Mouse (Mus musculus) spleen, adult 18-20 months (tissue): Measurements from ENCODE around the gene Zmiz1.

Source experiments
- DNase-seq, 2 experiments: peaks; one replicate each; pipeline ENCODE4 v3.0.0; 2022; ENCODE audit warnings: mixed read lengths in 2 of 2

Gene Zmiz1

DNA sequence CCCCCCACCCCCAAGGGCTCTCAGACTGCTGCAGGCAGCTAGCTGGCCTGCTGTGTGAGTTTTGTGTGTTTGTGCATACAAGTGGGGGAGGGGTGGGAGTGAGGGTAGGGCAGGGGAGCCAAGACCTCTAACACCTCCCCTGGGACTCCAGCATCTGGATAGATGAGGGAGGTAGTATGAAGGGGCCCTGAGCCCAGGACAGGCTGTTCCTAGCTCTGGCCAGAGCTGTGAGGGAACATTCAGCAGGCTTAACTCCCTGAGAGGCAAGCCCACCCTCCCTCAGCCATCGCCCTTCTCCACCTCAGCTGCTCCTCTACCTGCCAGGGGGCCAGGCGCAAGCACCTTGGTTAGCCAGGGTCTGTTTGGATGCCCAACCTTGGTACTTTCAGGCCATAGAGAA lies 249.9 kb downstream of the Zmiz1 start:
- no peak for DNase-seq

DNA sequence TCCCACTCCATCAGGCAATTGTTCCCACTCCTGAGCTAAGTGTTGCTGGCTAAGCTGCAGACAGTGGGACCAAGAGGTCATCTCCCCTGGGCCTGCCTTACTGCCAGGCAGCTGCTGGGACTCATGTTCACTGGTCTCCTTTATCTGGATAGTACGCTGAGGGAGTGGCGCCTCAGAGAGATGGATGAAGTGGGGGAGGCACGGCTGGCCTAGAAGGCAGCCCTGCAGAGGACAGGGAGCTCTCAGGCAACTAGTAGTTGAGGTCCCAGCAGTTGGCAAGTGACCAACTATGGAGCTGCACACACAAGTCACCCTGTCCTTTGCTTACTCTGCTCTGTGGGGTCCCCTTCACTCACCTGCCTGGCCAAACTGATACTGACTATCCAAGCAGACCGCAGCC lies 251.1 kb downstream of the Zmiz1 start:
- DNase-seq, result no peak

DNA sequence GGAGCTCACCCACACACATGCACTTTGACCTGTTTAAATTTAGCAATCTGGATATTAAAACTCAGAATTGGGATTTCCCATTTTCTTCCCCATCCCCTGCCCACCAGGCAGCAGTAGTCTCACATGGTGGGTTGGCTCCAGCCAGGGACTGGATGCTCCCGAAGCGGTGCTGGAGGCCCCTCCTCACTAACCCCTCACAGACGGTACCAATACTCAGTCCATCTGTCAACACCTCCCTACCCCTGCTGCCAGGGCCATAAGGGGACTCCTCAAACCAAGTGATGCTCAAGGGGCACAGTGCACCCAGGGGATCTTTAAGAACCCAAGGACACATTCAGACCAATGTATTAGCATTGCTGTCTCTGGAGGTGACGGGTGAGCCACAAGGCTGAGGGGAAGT lies 251.7 kb downstream of the Zmiz1 start:
- no peak for DNase-seq

DNA sequence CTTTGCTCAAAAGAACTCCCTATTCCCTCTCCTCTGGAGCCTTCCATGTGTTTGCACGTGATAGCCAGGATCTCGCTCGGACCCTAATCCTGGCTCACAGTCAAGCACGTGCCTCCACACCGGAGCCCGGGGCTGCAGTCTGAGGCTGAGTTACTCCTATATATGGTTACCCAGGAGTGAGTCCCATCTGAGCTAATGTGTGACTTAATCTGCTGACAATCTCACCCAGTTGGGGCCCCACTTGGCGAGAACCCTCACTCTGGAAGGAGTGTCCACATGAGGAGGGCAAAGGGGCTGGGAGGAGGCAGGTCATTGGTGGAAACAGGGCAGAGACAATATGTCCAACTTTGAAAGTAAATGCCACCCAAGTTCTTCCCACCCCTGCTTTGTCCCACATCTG lies 252.2 kb downstream of the Zmiz1 start:
- DNase-seq, result no peak

DNA sequence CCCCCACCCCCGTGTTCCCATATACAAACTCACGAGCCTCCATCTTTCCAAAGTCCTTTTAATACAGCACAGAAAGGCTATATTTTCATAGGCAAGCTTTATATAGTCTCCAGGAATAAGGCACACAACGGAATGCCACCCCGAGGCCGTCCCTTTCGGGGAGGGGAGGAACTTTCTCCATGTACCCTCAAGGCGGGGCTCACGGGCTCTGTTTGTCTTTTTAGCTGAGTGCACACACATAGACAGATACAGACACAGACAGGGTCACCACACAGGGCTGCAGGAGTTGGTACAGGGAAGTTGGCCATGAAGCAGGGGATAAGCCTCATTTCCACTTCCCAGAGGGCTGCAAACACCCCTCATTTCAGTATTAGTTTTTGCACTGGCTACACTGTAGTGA lies 252.6 kb downstream of the Zmiz1 start:
- DNase-seq, result no peak

DNA sequence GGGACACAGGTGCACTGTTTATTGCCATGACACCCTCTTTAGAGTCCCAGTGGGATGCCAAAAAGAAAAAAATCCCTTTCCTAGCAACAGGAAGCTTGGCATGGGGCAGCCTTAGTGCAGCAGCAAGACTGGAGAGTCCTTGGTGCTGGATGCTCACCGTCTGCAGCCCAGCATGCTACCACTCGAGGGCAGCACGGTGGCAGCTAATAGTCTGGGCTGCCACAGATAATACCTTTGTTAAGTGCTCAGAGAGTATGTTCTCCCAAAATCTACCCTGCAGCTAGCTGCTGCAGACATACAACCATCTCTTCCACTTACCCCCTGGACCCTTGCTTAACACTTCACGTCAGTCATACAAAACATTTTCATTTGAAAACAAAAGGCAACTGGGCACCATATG lies 254.5 kb downstream of the Zmiz1 start:
- no peak for DNase-seq
